Mouse (Mus musculus) heart, postnatal 0 days (tissue): ENCODE results near the gene Ankrd61.

Experiments used
- CTCF ChIP-seq: IDR thresholded peaks from 2 replicates; pipeline ENCODE4 v1.5.1; 2016; ENCODE audit warnings: antibody characterized with exemption, control low read depth, low read depth
- EP300 ChIP-seq: IDR thresholded peaks from 2 replicates; pipeline ENCODE4 v1.6.1; 2016; ENCODE audit warnings: antibody characterized with exemption, low read depth

DNA sequence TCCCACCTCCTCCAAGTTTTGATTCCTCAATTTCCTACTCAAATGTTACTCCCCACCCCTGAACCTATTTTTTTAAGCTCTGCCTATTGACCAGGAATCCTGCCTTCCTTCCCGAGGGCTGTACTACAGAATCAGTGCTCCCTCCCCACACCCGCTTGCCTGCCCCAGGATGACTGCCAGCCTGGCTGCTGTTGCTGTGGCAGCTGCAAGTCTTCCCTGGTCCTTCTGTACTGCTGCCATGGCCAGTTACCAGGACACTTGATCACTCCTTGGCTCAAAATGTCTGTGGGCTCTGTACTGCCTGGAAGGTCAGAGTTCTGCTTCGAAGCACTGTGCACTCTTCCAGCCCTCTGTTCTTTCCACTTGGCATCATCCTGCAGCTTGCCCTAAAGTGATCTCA is 4.6 kb upstream of the Ankrd61 start:
- no peak for TF ChIP-seq CTCF
- TF ChIP-seq EP300 = no peak
